ENCODE assay signal across 31 mouse cellular contexts in the genomic region with DNA sequence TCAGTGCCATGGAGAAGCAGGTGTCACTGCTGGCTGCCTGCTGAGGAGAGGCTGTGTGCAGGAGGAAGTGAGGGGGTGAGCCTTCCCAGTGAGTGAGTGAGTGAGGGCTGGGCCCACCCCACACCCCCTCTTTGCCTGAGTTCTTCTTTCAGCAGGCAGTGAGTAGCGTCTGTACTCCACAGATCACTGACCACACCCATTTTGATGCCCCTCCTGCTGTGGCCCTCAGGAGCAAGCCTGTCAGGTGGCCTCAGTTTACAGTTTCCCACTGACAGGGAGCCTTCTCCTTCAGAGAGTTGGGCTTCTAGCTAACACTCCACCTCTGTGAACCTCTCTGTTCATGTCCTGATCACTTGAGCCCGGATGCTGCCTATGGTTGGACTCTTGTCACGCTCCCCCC.
"Had no signal": no experiment of that assay in that cellular context is flagged by ENCODE, and none has a peak within 500 bp of the region (broad histone marks: within the 10 kb centered on the region; RNA-seq: fewer than 3 reads in every experiment).

No protein-coding gene starts in this region.

- H3K4me1 ChIP-seq: liver, embryonic 12.5 days; liver, embryonic 13.5 days; liver, embryonic 15.5 days; midbrain, embryonic 12.5 days; midbrain, embryonic 13.5 days; midbrain, embryonic 15.5 days had no signal

- H3K4me3 ChIP-seq: limb, embryonic 10.5 days; limb, embryonic 12.5 days; limb, embryonic 13.5 days; limb, embryonic 15.5 days; liver, embryonic 12.5 days; liver, embryonic 13.5 days; liver, embryonic 15.5 days; lung, embryonic 15.5 days; megakaryocyte, embryonic 14.5 days; midbrain, embryonic 10.5 days; midbrain, embryonic 12.5 days; midbrain, embryonic 13.5 days; midbrain, embryonic 15.5 days; myocyte had no signal

- H3K9ac ChIP-seq: limb, embryonic 12.5 days; limb, embryonic 13.5 days; limb, embryonic 15.5 days; liver, embryonic 12.5 days; liver, embryonic 13.5 days; liver, embryonic 14.5 days; liver, embryonic 15.5 days; liver, postnatal 0 days; lung, embryonic 14.5 days; lung, embryonic 15.5 days; midbrain, embryonic 12.5 days; midbrain, embryonic 13.5 days; midbrain, embryonic 15.5 days had no signal

- ATAC-seq: liver, embryonic 12.5 days; liver, postnatal 0 days; lung, postnatal 0 days; midbrain, embryonic 13.5 days; midbrain, embryonic 15.5 days; midbrain, embryonic 16.5 days had no signal

- H3K27ac ChIP-seq: limb, embryonic 10.5 days; limb, embryonic 12.5 days; limb, embryonic 13.5 days; limb, embryonic 15.5 days; liver, embryonic 12.5 days; liver, embryonic 13.5 days; liver, embryonic 14.5 days; liver, embryonic 15.5 days; lung, embryonic 15.5 days; macrophage; midbrain, embryonic 10.5 days; midbrain, embryonic 12.5 days; midbrain, embryonic 13.5 days; midbrain, embryonic 15.5 days had no signal

- DNase-seq: left cerebral cortex, postnatal 4 days; liver; liver, embryonic 13.5 days; liver, postnatal 0 days; lung, adult 18-20 months; lung, adult 2 months; lung, embryonic 14.5 days; lung, postnatal 10 days; lung, postnatal 14 days; lung, postnatal 36 days; lung, postnatal 4 days; midbrain, embryonic 14.5 days had no signal

- H3K36me3 ChIP-seq: liver, embryonic 12.5 days; liver, embryonic 13.5 days; liver, embryonic 15.5 days; lung, embryonic 15.5 days had no signal

- H3K9me3 ChIP-seq: limb, embryonic 13.5 days; limb, embryonic 15.5 days; liver, embryonic 12.5 days; liver, embryonic 13.5 days; liver, embryonic 15.5 days; lung, embryonic 15.5 days; midbrain, embryonic 13.5 days; midbrain, embryonic 15.5 days had no signal

- H3K27me3 ChIP-seq: limb, embryonic 12.5 days; limb, embryonic 13.5 days; liver, embryonic 13.5 days; liver, embryonic 15.5 days; midbrain, embryonic 12.5 days; midbrain, embryonic 13.5 days; midbrain, embryonic 15.5 days had no signal

- H3K4me2 ChIP-seq: limb, embryonic 12.5 days; limb, embryonic 13.5 days; limb, embryonic 15.5 days; liver, embryonic 11.5 days; liver, embryonic 12.5 days; liver, embryonic 13.5 days; liver, embryonic 15.5 days; lung, embryonic 14.5 days; lung, embryonic 15.5 days; midbrain, embryonic 11.5 days; midbrain, embryonic 12.5 days; midbrain, embryonic 13.5 days; midbrain, embryonic 15.5 days had no signal
